Comparison of ENCODE assay signal across 21 mouse cellular contexts in the genomic region with DNA sequence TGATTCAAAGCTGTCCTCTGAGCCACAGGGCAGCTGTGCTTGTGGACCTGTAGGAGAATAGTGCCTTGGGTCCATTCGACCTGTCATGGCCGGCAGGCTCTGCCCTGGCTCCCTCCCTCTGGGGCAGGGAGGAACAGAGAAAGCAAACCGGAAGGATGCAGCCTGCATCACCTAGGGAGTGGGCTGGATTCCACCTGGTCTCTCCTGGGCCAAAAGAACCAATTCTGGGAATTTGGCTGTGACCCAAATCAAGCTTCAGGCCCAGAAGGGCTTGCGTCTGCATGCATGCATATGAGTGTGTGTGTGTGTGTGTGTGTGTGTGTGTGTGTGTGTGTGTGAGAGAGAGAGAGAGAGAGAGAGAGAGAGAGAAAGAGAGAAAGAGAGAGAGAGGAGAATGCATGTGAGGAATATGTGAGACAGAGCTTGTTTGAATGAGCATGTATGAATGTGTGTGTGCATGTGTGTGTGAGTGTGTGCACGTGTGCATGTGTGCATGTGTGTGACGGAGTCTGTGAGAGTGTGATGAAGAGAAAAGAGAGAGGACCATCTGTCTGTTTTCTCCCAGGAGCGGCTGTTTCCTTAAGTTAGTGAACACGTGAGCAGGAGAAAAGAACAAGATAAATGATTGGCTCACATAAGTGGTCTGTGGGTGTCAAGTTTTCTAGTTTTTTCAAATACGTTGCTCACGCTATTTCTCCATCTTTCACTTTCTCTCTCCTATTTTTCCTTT. TPM values are rescaled to one million over a fixed set of nuclear protein-coding genes. Genes with fewer than 3 reads are reported as not detected.
A peak's percentile ranks its signal among the peaks of the same experiment; 100 is the strongest.
DNase-seq lines count a peak whose midpoint lies in the region; ATAC-seq and TF ChIP-seq lines count a peak whose summit lies in the region.
"Had no signal": no experiment of that assay in that cellular context is flagged by ENCODE, and none has a peak within 500 bp of the region (broad histone marks: within the 10 kb centered on the region; RNA-seq: fewer than 3 reads in every experiment).

No protein-coding gene starts in this region.

- H3K4me1 ChIP-seq in forebrain, embryonic 15.5 days = peaks cover 21% of the 10 kb centered on the region
- peaks cover 24% of the 10 kb centered on the region for H3K4me1 ChIP-seq in forebrain, embryonic 10.5 days
- H3K4me1 ChIP-seq in liver, postnatal 0 days (ENCODE audit: insufficient read depth) = no peaks in the 10 kb centered on the region

- no peaks in the 10 kb centered on the region for H3K36me3 ChIP-seq in forebrain, embryonic 15.5 days
- no peaks in the 10 kb centered on the region for H3K36me3 ChIP-seq in forebrain, embryonic 10.5 days (replicated peaks)
- no peaks in the 10 kb centered on the region for H3K36me3 ChIP-seq in liver, postnatal 0 days (replicated peaks; ENCODE audit: insufficient read depth, low read length)
- H3K36me3 ChIP-seq: embryonic facial prominence, embryonic 10.5 days; heart, embryonic 13.5 days; hindbrain, embryonic 12.5 days had no signal

- 0 out of 2 replicates have a peak overlapping the region, but pooled peaks have one; percentile 13 for H3K9ac ChIP-seq in forebrain, embryonic 15.5 days (replicated peaks)
- no peak overlapping the region for H3K9ac ChIP-seq in liver, postnatal 0 days (replicated peaks)
- H3K9ac ChIP-seq: heart, embryonic 13.5 days; hindbrain, embryonic 12.5 days had no signal

- no peak for TF ChIP-seq CTCF in liver, postnatal 0 days (IDR thresholded peaks at IDR 0.05; ENCODE audit: low read depth)

- no peak for TF ChIP-seq EP300 in liver, postnatal 0 days (IDR thresholded peaks at IDR 0.05; ENCODE audit: low read depth)

- peak overlapping the region; percentile 54; the same call in 1 of the 2 replicates for H3K27ac ChIP-seq in forebrain, embryonic 15.5 days (replicated peaks)
- H3K27ac ChIP-seq in forebrain, embryonic 10.5 days = no peak overlapping the region
- H3K27ac ChIP-seq in liver, postnatal 0 days (ENCODE audit: low read depth) = peak overlapping the region; percentile 90
- H3K27ac ChIP-seq: embryonic facial prominence, embryonic 10.5 days; heart, embryonic 13.5 days; hindbrain, embryonic 12.5 days had no signal

- H3K9me3 ChIP-seq in forebrain, embryonic 15.5 days = no peaks in the 10 kb centered on the region
- no peaks in the 10 kb centered on the region; the same call in 1 of the 2 replicates for H3K9me3 ChIP-seq in forebrain, embryonic 10.5 days
- H3K9me3 ChIP-seq in liver, postnatal 0 days (ENCODE audit: low read length) = no peaks in the 10 kb centered on the region
- H3K9me3 ChIP-seq: embryonic facial prominence, embryonic 10.5 days; hindbrain, embryonic 12.5 days had no signal

- H3K4me3 ChIP-seq in forebrain, embryonic 15.5 days = no peak overlapping the region
- H3K4me3 ChIP-seq in forebrain, embryonic 10.5 days = no peak overlapping the region
- no peak overlapping the region for H3K4me3 ChIP-seq in liver, postnatal 0 days (ENCODE audit: low read depth, low read length)
- H3K4me3 ChIP-seq: embryonic facial prominence, embryonic 10.5 days; heart, embryonic 13.5 days; hindbrain, embryonic 12.5 days had no signal

- WGBS in forebrain, embryonic 15.5 days = 60% methylated on average over 10 of the region's 10 CpGs
- 83% methylated on average over 10 of the region's 10 CpGs for WGBS in forebrain, embryonic 10.5 days
- 68% methylated on average over 10 of the region's 10 CpGs for WGBS in liver, postnatal 0 days (ENCODE audit: insufficient replicate concordance)

- peaks cover 7% of the 10 kb centered on the region; the same call in 1 of the 2 replicates for H3K27me3 ChIP-seq in forebrain, embryonic 15.5 days
- peaks cover 70% of the 10 kb centered on the region for H3K27me3 ChIP-seq in forebrain, embryonic 10.5 days (ENCODE audit: poor library complexity, severe bottlenecking)
- H3K27me3 ChIP-seq in liver, postnatal 0 days (ENCODE audit: insufficient read depth, low read length) = 0 out of 2 replicates have a peak, but pooled peaks cover 10% of the 10 kb centered on the region

- peak; percentile 75 to 83 for DNase-seq in cerebellum, postnatal 10 days
- no peak for DNase-seq in cerebellum, adult 11-12 months
- no peak for DNase-seq in forebrain, embryonic 10.5 days (ENCODE audit: extremely low spot score, low spot score)
- DNase-seq in liver, postnatal 0 days = no peak
- no peak for DNase-seq in liver
- DNase-seq in yolk sac, embryonic 10.5 days (ENCODE audit: low spot score) = no peak
- DNase-seq: adrenal gland, postnatal 25 days; cerebellum, adult 9-10 months; gastrocnemius, postnatal 14 days; heart, postnatal 36 days; kidney, adult 11 months had no signal

- no peak for ATAC-seq in forebrain, embryonic 15.5 days (replicated peaks)
- peak; percentile 35 for ATAC-seq in liver, postnatal 0 days
- ATAC-seq: hindbrain, embryonic 16.5 days had no signal

- no peak overlapping the region for H3K4me2 ChIP-seq in forebrain, embryonic 15.5 days (replicated peaks)
- no peak overlapping the region for H3K4me2 ChIP-seq in liver, postnatal 0 days (ENCODE audit: low read depth, low read length)
- H3K4me2 ChIP-seq: heart, embryonic 13.5 days; hindbrain, embryonic 12.5 days had no signal

RNA-seq across cellular contexts. Expression of a gene that starts 14.4 kb away (rescaled TPM):
- not detected in 2 replicates for polyA plus RNA-seq in forebrain, embryonic 15.5 days (2015; fragmentation: Nextera tagmentation; extraction: Ambion mirVana)
- not detected in 2 replicates for polyA plus RNA-seq in forebrain, embryonic 10.5 days (2016; fragmentation: Nextera tagmentation; extraction: Ambion mirVana)
- polyA plus RNA-seq in liver, postnatal 0 days (2015; fragmentation: Nextera tagmentation; extraction: Ambion mirVana) = not detected in 2 replicates
- polyA plus RNA-seq: C2C12; embryonic facial prominence, embryonic 10.5 days; embryonic facial prominence, embryonic 14.5 days; gonadal fat pad, adult 2 months; heart, embryonic 13.5 days; heart, postnatal 0 days; hindbrain, embryonic 12.5 days; hindbrain, embryonic 16.5 days; intestine, embryonic 14.5 days had no signal

RNA-seq across cellular contexts. Expression of a gene that starts 36.6 kb away (rescaled TPM):
- polyA plus RNA-seq in forebrain, embryonic 15.5 days (2015; fragmentation: Nextera tagmentation; extraction: Ambion mirVana) = not detected in 2 replicates
- polyA plus RNA-seq in forebrain, embryonic 10.5 days (2016; fragmentation: Nextera tagmentation; extraction: Ambion mirVana) = not detected in 2 replicates
- not detected in 2 replicates for polyA plus RNA-seq in liver, postnatal 0 days (2015; fragmentation: Nextera tagmentation; extraction: Ambion mirVana)
- polyA plus RNA-seq: C2C12; embryonic facial prominence, embryonic 10.5 days; embryonic facial prominence, embryonic 14.5 days; heart, embryonic 13.5 days; heart, postnatal 0 days; intestine, embryonic 14.5 days had no signal

Comparison
In these comparisons a context has a peak if more than half of its experiments do, and no peak if none do; other contexts are left out.
1. DNase-seq: peak in cerebellum, postnatal 10 days (2 of 2); none in cerebellum, adult 11-12 months (single experiment), forebrain, embryonic 10.5 days (single experiment), liver, postnatal 0 days (single experiment), liver (single experiment) and yolk sac, embryonic 10.5 days (single experiment).